Mouse (Mus musculus) embryonic facial prominence, embryonic 11.5 days (tissue): ENCODE data around the gene Gm49711. TPM values are rescaled to one million over a fixed set of nuclear protein-coding genes. Genes with fewer than 3 reads are reported as not detected.
A peak's percentile ranks its signal among the peaks of the same experiment; 100 is the strongest.

ENCODE experiments used
- ATAC-seq: fragments of 200-750 bp; cut with Nextera tagmentation; replicated peaks from 2 replicates; pipeline ENCODE4 v1.8.0; 2017; ENCODE audit warnings: low read depth; ENCODE audit not compliant: insufficient number of reproducible peaks, low FRiP score, low TSS enrichment
- DNase-seq: peaks from one replicate; pipeline ENCODE4 v3.0.0-alpha.2; 2015; ENCODE audit warnings: low spot score
- H3K27ac ChIP-seq: fragments of 300-500 bp; sonication (generic); replicated peaks from 2 replicates; pipeline ENCODE4 v1.5.1; 2014; ENCODE audit warnings: mild to moderate bottlenecking, low read depth, low read length, control low read depth
- H3K27me3 ChIP-seq: fragments of 300-500 bp; sonication (generic); 2 replicates; pipeline ENCODE4 v1.6.1; 2014; ENCODE audit warnings: mild to moderate bottlenecking, low read length, moderate library complexity, mixed read lengths; ENCODE audit not compliant: control insufficient read depth, insufficient read depth
- H3K36me3 ChIP-seq: fragments of 300-500 bp; sonication (generic); replicated peaks from 2 replicates; pipeline ENCODE4 v1.6.1; 2014; ENCODE audit warnings: low read depth, mild to moderate bottlenecking, low read length, moderate library complexity, mixed read lengths; ENCODE audit not compliant: control insufficient read depth, insufficient read depth
- H3K4me1 ChIP-seq: fragments of 300-500 bp; sonication (generic); 2 replicates; pipeline ENCODE4 v1.6.1; 2014; ENCODE audit warnings: low read length, mixed read lengths; ENCODE audit not compliant: control insufficient read depth, insufficient read depth
- H3K4me2 ChIP-seq: fragments of 300-500 bp; sonication (generic); 2 replicates; pipeline ENCODE4 v1.6.1; 2014; ENCODE audit warnings: low read depth, mild to moderate bottlenecking, control low read depth, low read length, moderate library complexity
- H3K4me3 ChIP-seq: fragments of 300-500 bp; sonication (generic); 2 replicates; pipeline ENCODE4 v1.5.1; 2014; ENCODE audit warnings: low read depth, low read length, control low read depth
- H3K9ac ChIP-seq: fragments of 300-500 bp; sonication (generic); replicated peaks from 2 replicates; pipeline ENCODE4 v1.6.1; 2014; ENCODE audit warnings: mild to moderate bottlenecking, control low read depth, low read length
- H3K9me3 ChIP-seq: fragments of 300-500 bp; sonication (generic); replicated peaks from 2 replicates; pipeline ENCODE4 v1.6.1; 2016; ENCODE audit warnings: mild to moderate bottlenecking, low read length, inconsistent platforms, mixed read lengths; ENCODE audit not compliant: control insufficient read depth
- WGBS: fragments of 180-500 bp; shearing (Covaris S2); extraction: QIAGEN DNeasy Blood & Tissue Kit; methylation state at CpG from one replicate; pipeline ENCODE4 v1.1.7; 2014; 5-methylcytosine and 5-hydroxymethylcytosine counted together
- polyA plus RNA-seq: library from polyadenylated mRNA; unstranded; fragments of >200 nt; fragmentation: Nextera tagmentation; extraction: Ambion mirVana; gene quantifications from 2 replicates; pipeline ENCODE4 v1.2.1, GENCODE M21; 2014

Gm49711 gene
- 0.20 and 0.45 TPM in 2 replicates for polyA plus RNA-seq

DNA sequence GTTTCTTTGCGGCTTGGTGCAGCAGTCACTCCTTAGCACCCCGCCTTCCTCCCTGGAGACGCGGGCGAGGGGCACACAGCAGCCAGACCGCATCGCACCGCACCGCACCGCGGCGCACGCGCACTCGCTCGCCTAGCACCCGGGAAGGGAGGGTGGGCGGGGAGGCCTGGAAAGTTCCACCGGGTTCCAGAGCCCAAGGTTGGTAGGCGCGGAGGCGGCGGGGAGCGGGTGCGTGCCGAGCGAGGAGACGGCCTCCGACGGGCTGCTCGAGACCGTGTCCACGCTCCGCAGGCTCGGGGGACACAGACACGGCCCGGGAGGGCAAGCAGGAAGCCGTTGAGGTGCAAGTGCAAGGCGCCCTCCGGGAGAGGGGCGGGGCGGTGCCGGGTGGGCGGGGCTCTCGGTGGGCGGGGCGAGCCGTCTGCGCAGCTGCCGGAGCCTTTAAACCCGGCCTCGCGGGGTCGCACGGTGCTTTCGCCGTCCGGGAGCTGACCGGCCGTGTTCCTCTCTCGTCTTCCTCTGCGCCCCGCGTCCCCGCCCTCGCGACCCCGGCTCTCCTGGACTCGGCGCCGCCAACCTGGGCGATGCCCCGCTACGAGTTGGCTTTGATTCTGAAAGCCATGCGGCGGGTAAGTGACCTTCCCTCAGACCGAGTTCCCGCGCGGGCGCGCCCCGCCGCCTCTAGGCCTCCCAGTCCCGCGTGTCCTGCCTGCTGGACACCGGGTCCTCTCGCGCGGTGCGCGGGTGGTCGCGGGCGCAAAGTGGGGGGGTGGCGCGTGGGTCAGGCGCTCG, at the start of gene Gm49711, which contains the start of the genes Mrps6 and Slc5a3:
Gm49711 (plus strand) TSS at position 465 of the 792 bp plus-strand sequence.
Mrps6 (plus strand) TSS at position 419 of the 792 bp plus-strand sequence.
Slc5a3 (plus strand) TSS at position 471 of the 792 bp plus-strand sequence.
- peak within 1 kb of the TSS; percentile 88 for H3K4me2 ChIP-seq
- H3K9ac ChIP-seq: peak within 1 kb of the TSS; percentile 84
- DNase-seq (peak; percentile 85), ATAC-seq (peak; percentile 83)
- under 1% methylated on average over 88 of the region's 99 CpGs for WGBS
- no peak within 1 kb of the TSS; the same call in 1 of the 2 replicates for H3K27ac ChIP-seq
- no peaks in the 10 kb centered on the region for H3K4me1 ChIP-seq
- no peaks in the 10 kb centered on the region; the same call in 1 of the 2 replicates for H3K36me3 ChIP-seq
- H3K27me3 ChIP-seq: no peaks in the 10 kb centered on the region
- H3K4me3 ChIP-seq: peak within 1 kb of the TSS; percentile 96
- H3K9me3 ChIP-seq: no peaks in the 10 kb centered on the region; the same call in 1 of the 2 replicates

GRCm38 (mm10) chr16:92009586-92009985, 48.5 kb upstream of the Gm49711 start:
- no peak overlapping the region for H3K4me2 ChIP-seq
- H3K9me3 ChIP-seq: no peaks in the 10 kb centered on the region
- no peaks in the 10 kb centered on the region for H3K27me3 ChIP-seq
- no peaks in the 10 kb centered on the region for H3K36me3 ChIP-seq
- H3K4me3 ChIP-seq: no peak overlapping the region
- DNase-seq (no peak), ATAC-seq (no peak)
- H3K9ac ChIP-seq: no peak overlapping the region
- no peak overlapping the region for H3K27ac ChIP-seq
- WGBS: 95% methylated on average over 2 of the region's 2 CpGs
- no peaks in the 10 kb centered on the region for H3K4me1 ChIP-seq

- H3K27me3 ChIP-seq: no peaks in the 10 kb centered on the region
- DNase-seq (no peak), ATAC-seq (no peak)
- H3K9ac ChIP-seq: no peak overlapping the region
- H3K4me1 ChIP-seq: no peaks in the 10 kb centered on the region
- H3K4me3 ChIP-seq: no peak overlapping the region
- no peak overlapping the region for H3K4me2 ChIP-seq
- H3K9me3 ChIP-seq: no peaks in the 10 kb centered on the region
- WGBS: 84% methylated on average over 8 of the region's 8 CpGs
- H3K36me3 ChIP-seq: no peaks in the 10 kb centered on the region
- H3K27ac ChIP-seq: no peak overlapping the region
Observed at GRCm38 (mm10) chr16:92016792-92017191, 41.3 kb upstream of the Gm49711 start.

DNA sequence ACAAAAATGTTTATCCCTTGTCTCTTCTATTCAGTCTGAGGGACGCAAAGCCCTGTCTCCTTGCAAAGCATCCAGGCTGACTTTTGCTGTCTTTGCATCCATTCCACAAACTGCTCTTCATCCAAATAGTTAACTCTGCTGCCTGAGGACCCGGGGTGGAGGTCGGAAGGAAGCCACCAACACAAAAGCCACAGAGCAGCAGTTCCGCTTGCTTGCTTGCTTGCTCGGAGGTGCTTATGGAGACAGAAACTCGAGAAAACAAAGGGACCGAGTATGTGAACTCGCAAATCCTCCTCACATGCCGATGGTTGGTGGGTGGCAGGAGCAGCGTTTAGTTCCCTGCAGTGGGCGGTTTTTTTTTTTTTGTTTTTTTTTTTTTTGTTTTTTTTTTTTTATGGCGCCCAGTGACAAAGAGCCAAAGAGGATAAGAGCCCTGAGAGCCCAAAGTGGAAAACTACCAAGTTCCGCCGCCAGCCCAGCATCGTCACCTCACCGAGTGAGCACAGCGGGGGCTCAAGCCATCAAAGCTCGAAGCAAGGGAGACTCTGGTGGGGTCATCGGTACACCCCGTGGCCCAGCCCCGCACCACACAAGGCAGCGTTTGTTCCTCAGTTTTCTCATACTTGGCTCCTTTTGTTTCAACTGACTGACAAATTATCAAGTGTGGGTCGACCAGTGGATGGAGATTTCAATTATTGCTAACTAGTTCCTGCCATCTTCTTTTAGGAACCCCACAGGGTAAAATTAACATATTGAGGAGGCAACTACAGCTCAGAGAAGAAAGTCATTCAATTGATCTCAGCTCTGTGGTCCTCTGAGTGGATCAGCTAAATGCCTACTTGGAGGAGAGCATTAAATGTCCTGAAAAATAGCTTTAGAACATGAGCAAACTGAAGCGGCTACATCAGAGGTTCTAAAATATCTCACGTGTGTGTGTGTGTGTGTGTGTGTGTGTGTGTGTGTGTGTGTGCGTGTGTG, 38.7 kb upstream of the Gm49711 start:
- Histone ChIP-seq H3K4me2 (peak overlapping the region; percentile 36), H3K27me3 (no peaks in the 10 kb centered on the region), H3K9ac (peak overlapping the region; percentile 66), H3K36me3 (no peaks in the 10 kb centered on the region), H3K4me3 (peak overlapping the region; percentile 18), H3K27ac (no peak overlapping the region), H3K4me1 (no peaks in the 10 kb centered on the region), H3K9me3 (no peaks in the 10 kb centered on the region)
- peak; percentile 62 for DNase-seq
- ATAC-seq: peak; percentile 71; the same call in 1 of the 2 replicates
- 10% methylated on average over 26 of the region's 26 CpGs for WGBS

DNA sequence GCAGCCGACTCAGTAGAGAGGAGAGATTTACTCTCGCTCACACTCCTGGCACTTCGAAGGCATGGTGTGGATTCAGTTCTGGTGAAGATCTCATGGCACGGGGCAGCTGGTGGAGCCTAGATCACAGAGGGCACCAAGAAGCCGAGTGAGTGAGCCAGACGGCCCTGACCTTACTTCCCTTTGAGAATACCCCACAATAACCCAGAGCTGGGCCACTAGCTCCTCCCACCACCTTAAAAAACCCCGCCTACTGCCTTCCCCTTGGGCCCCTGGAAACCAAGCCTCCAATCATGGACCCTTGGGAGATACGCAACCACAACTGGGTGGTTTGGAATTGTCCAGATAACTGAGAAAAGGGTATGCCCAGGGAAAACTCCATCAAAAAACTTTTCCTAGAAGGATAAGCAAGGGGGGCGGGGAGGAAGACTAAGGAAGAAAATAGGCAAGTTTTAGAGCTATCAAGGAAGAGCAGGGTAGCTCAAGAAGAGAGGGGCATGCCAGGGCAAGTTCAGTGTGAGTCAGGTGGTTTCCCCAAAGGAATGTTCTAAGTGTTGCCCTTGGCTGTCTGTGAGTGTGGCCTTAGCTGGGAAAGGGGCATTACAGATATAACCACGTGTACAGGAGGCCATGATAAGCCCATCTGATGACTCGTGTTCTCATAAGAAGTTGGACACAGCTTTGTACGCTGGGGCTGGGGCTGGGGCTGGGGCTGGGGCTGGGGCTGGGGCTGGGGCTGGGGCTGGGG, 36.3 kb upstream of the Gm49711 start:
- Histone ChIP-seq H3K9ac (no peak overlapping the region), H3K9me3 (no peaks in the 10 kb centered on the region), H3K4me3 (no peak overlapping the region), H3K27me3 (no peaks in the 10 kb centered on the region), H3K27ac (no peak overlapping the region), H3K4me2 (no peak overlapping the region), H3K36me3 (no peaks in the 10 kb centered on the region), H3K4me1 (no peaks in the 10 kb centered on the region)
- WGBS: 81% methylated on average over 12 of the region's 12 CpGs
- ATAC-seq (no peak), DNase-seq (no peak)

GRCm38 (mm10) chr16:92022494-92023283, 35.4 kb upstream of the Gm49711 start:
- no peaks in the 10 kb centered on the region for H3K27me3 ChIP-seq
- no peak overlapping the region for H3K9ac ChIP-seq
- no peaks in the 10 kb centered on the region for H3K9me3 ChIP-seq
- H3K4me2 ChIP-seq: no peak overlapping the region
- no peak overlapping the region for H3K27ac ChIP-seq
- H3K4me3 ChIP-seq: no peak overlapping the region
- ATAC-seq (no peak), DNase-seq (no peak)
- H3K36me3 ChIP-seq: no peaks in the 10 kb centered on the region
- H3K4me1 ChIP-seq: no peaks in the 10 kb centered on the region
- WGBS: 59% methylated on average over 20 of the region's 20 CpGs

GRCm38 (mm10) chr16:92033286-92033685, 24.8 kb upstream of the Gm49711 start:
- ATAC-seq (no peak), DNase-seq (no peak)
- H3K4me2 ChIP-seq: no peak overlapping the region
- H3K4me3 ChIP-seq: no peak overlapping the region
- H3K9me3 ChIP-seq: no peaks in the 10 kb centered on the region
- no peak overlapping the region for H3K27ac ChIP-seq
- H3K27me3 ChIP-seq: no peaks in the 10 kb centered on the region
- no peaks in the 10 kb centered on the region for H3K4me1 ChIP-seq
- no peak overlapping the region for H3K9ac ChIP-seq
- H3K36me3 ChIP-seq: no peaks in the 10 kb centered on the region; the same call in 1 of the 2 replicates
- 88% methylated on average over 3 of the region's 3 CpGs for WGBS
